Mouse (Mus musculus) forebrain, embryonic 12.5 days (tissue): ENCODE data around the gene Fth1. TPM values are rescaled to one million over a fixed set of nuclear protein-coding genes. Genes with fewer than 3 reads are reported as not detected.

Experiments used
- ATAC-seq: fragments of 200-750 bp; cut with Nextera tagmentation; 2 replicates; pipeline ENCODE4 v1.8.0; 2017; ENCODE audit warnings: moderate TSS enrichment; ENCODE audit not compliant: low FRiP score
- H3K27ac ChIP-seq: fragments of 300-500 bp; sonication (generic); 2 replicates; pipeline ENCODE4 v1.5.1; 2016; ENCODE audit warnings: mild to moderate bottlenecking
- H3K27me3 ChIP-seq: fragments of 300-500 bp; sonication (generic); 2 replicates; pipeline ENCODE4 v1.6.1; 2016; ENCODE audit warnings: mild to moderate bottlenecking
- H3K36me3 ChIP-seq: fragments of 300-500 bp; sonication (generic); replicated peaks from 2 replicates; pipeline ENCODE4 v1.6.1; 2016; ENCODE audit warnings: mild to moderate bottlenecking
- H3K4me1 ChIP-seq: fragments of 300-500 bp; sonication (generic); 2 replicates; pipeline ENCODE4 v1.6.1; 2016
- H3K4me2 ChIP-seq: fragments of 300-500 bp; sonication (generic); 2 replicates; pipeline ENCODE4 v1.6.1; 2016; ENCODE audit warnings: mild to moderate bottlenecking, moderate library complexity
- H3K4me3 ChIP-seq: fragments of 300-500 bp; sonication (generic); replicated peaks from 2 replicates; pipeline ENCODE4 v1.5.1; 2016; ENCODE audit warnings: mild to moderate bottlenecking
- H3K9ac ChIP-seq: fragments of 300-500 bp; sonication (generic); 2 replicates; pipeline ENCODE4 v1.6.1; 2016; ENCODE audit warnings: mild to moderate bottlenecking
- H3K9me3 ChIP-seq: fragments of 300-500 bp; sonication (generic); 2 replicates; pipeline ENCODE4 v1.6.1; 2016
- WGBS: fragments of 180-500 bp; shearing (Covaris S2); methylation state at CpG from one replicate; pipeline ENCODE4 v1.1.7; 2016; 5-methylcytosine and 5-hydroxymethylcytosine counted together
- polyA plus RNA-seq: library from polyadenylated mRNA; unstranded; fragments of >200 nt; fragmentation: Nextera tagmentation; extraction: Ambion mirVana; gene quantifications from 2 replicates; pipeline ENCODE4 v1.2.1, GENCODE M21; 2016

Fth1 gene
- polyA plus RNA-seq, 1 experiment from 2014 or later = 1,358 TPM

DNA sequence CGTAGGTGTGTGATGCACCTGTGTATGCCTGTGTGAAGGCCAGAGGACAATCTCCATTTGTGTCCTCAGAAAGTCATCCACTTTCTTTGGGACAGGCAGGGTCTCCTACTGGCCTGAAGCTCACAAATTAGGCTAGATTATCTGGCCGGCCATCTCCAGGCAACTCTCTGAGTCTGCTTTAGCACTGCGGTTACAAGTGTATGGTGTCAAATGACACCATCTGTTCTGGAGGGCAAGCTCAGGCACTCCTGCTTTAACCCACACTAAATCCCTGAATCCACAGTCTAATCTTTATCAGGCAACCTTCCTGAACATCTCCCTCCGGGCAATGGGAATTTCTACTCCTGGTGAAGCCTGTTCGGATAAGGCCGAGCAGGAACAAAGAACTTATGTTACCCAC lies 6.8 kb downstream of the Fth1 start:
- H3K9ac ChIP-seq = no peak overlapping the region
- peaks cover 2% of the 10 kb centered on the region; the same call in 1 of the 2 replicates for H3K27me3 ChIP-seq
- no peak overlapping the region for H3K4me3 ChIP-seq
- H3K9me3 ChIP-seq = no peaks in the 10 kb centered on the region
- H3K27ac ChIP-seq = no peak overlapping the region
- no peak overlapping the region for H3K4me2 ChIP-seq
- H3K4me1 ChIP-seq = peaks cover 12% of the 10 kb centered on the region
- 64% methylated on average over 6 of the region's 6 CpGs for WGBS
- no peak for ATAC-seq
- peaks cover 25% of the 10 kb centered on the region for H3K36me3 ChIP-seq

DNA sequence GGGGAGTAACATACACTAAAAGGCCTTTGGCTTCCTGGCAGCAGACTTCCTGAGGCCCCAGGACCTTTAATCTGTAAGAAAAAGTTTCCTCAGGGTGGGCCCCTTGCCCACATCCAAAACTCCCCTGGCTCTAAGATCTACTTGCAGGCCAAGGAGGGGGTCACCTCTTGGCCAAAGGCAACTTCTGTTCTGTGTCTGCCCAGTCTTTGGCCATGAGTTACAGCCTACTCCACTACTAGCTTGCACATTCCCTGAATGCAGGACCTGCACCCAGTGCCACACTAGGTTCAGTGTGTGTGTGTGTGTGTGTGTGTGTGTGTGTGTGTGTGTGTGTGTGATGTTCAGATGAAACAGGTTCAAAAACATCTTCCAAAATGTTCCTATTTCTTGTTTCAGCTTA lies 7.2 kb downstream of the Fth1 start:
- Histone ChIP-seq H3K4me3 (no peak overlapping the region), H3K4me1 (peaks cover 13% of the 10 kb centered on the region), H3K36me3 (peaks cover 25% of the 10 kb centered on the region), H3K9ac (no peak overlapping the region), H3K4me2 (no peak overlapping the region), H3K27ac (no peak overlapping the region), H3K27me3 (peaks cover 6% of the 10 kb centered on the region; the same call in 1 of the 2 replicates), H3K9me3 (no peaks in the 10 kb centered on the region)
- ATAC-seq = no peak

DNA sequence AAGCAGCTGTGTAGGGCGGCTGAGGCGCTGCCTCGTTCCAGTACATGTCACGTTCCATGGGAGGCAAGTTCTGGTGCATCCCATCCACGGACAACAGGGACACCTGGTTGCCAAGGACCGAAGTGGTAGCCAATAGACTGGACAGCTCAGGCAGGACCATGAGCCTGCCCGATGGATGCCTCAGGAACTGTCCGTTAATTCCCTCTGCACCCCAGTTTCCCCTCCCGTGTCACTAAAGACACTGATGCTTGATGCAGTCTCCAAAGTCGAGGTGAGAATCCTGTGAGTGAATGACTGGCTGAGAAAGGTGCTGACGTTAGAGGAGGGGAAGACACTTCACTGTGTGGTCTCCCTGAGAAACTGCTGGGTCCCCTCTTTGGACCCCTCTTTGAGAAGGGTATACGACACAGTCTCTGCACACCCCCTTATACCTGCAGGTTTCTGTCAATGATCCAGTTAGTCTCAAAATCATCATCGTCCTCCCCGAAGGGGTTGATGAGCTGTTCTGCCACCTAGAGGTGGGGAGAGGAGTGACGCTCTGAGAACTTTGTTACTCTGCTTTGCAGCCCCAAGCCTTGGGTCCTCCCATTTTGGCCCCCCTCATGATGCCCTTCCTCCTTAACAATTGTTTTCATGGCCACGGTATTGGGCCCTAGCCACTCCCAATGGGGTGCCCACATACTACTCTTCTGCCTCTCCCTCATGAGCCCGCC lies 8.9 kb downstream of the Fth1 start:
- Histone ChIP-seq H3K4me2 (no peak overlapping the region), H3K36me3 (peaks cover 20% of the 10 kb centered on the region), H3K9me3 (no peaks in the 10 kb centered on the region), H3K27me3 (peaks cover 9% of the 10 kb centered on the region; the same call in 1 of the 2 replicates), H3K9ac (no peak overlapping the region), H3K4me3 (no peak overlapping the region), H3K27ac (no peak overlapping the region), H3K4me1 (peaks cover 9% of the 10 kb centered on the region; the same call in 1 of the 2 replicates)
- WGBS = 69% methylated on average over 17 of the region's 17 CpGs
- no peak for ATAC-seq

DNA sequence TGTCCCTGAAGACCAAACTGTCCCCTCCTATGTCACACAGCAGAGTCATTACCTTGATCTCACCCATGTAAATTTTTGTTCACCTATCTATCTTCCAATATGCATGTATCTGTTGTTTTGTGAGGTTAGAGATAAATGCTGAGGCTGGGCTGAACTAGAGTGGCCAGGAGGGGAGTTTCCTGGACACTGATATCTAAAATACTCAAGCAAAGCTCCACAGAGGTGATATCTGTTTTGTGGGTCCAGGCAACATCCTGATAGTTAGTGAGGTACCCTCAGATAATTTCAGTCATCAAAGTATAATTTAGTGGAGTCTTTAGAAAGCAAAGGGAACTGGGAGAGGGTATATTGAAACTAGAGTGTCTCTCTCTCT lies 9.5 kb downstream of the Fth1 start:
- H3K4me3 ChIP-seq = no peak overlapping the region
- peaks cover 8% of the 10 kb centered on the region; the same call in 1 of the 2 replicates for H3K4me1 ChIP-seq
- no peak overlapping the region for H3K27ac ChIP-seq
- ATAC-seq = no peak
- no peaks in the 10 kb centered on the region for H3K9me3 ChIP-seq
- H3K27me3 ChIP-seq = peaks cover 9% of the 10 kb centered on the region; the same call in 1 of the 2 replicates
- H3K36me3 ChIP-seq = peaks cover 15% of the 10 kb centered on the region
- H3K9ac ChIP-seq = no peak overlapping the region
- no peak overlapping the region for H3K4me2 ChIP-seq

DNA sequence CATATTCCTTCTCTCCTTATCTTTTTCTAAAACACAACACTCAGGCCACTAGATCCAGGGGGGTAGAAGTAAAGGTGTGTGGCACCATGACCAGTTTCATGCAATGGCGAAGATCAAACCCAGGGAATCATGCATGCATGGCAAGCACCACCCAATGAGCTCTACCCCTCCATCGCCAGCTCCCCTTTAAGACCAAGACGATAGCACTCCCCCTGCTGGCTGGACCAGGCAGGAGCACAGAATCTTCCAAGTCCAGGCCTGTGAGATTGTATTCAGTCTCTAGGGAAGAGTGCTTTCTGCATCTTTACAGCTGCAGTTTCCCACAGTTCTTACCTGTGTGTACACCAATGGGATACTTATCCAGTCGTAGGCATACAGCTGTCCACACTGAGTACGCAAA lies 10.9 kb downstream of the Fth1 start:
- no peak overlapping the region for H3K9ac ChIP-seq
- 22% methylated on average over 5 of the region's 5 CpGs for WGBS

DNA sequence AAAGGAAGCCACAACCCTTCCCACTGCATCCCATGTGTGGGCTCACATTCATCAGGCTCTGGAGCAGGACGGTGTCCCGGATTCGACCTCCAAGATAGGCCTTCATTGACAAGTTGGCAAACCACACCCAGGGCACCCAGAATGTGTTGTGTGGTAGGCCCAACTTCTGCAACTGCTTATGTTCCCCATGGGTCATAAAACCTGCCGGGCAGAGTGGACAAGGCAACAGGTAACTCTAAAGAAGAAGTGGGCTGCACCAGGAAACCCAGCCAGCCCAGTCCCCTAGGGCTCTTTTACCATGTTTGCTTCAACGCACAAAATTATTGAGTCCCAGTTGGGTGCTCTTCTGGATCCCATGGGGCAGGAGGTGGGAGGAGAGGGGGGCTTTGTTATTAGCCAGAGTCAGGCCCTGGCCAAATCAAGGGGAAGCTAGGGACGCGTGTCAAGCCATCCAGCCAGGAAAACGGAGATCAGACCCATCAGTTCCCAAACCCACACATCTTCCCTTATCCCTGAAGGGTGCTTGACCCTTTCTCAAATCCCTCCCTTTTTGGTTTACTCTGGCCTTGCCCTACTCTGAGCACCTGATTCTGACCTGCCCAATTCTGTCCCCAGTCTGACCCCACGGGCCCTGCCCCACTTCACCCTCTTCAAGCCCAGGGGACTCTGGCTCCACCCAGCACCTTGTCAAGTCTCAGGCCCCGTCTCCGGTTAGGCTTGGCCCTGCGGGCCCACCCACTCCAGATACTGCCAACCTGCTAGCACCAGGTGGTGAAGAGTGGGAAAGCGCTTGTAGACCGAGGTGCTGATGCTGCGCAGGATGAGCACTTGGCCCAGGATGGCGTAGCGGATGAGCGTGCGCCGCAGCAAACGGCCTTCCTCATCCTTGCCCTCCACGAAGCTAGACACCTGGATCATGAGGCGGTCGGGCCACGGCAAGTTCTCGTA lies 11.9 kb downstream of the Fth1 start:
- WGBS = 44% methylated on average over 26 of the region's 26 CpGs
- Histone ChIP-seq H3K4me2 (peak overlapping the region; percentile 58), H3K27me3 (peaks cover 9% of the 10 kb centered on the region; the same call in 1 of the 2 replicates), H3K4me3 (peak overlapping the region; percentile 37), H3K9me3 (no peaks in the 10 kb centered on the region), H3K9ac (peak overlapping the region; percentile 50), H3K4me1 (peaks cover 8% of the 10 kb centered on the region; the same call in 1 of the 2 replicates), H3K36me3 (no peaks in the 10 kb centered on the region), H3K27ac (no peak overlapping the region)
- peak; percentile 58 for ATAC-seq

More for the DNA sequence above, 10.9 kb downstream of the Fth1 start:
- peaks cover under 1% of the 10 kb centered on the region; the same call in 1 of the 2 replicates for H3K36me3 ChIP-seq
- H3K4me3 ChIP-seq = no peak overlapping the region
- H3K4me1 ChIP-seq = peaks cover 8% of the 10 kb centered on the region; the same call in 1 of the 2 replicates
- H3K9me3 ChIP-seq = no peaks in the 10 kb centered on the region
- H3K27ac ChIP-seq = no peak overlapping the region
- ATAC-seq = no peak
- H3K4me2 ChIP-seq = no peak overlapping the region
- H3K27me3 ChIP-seq = peaks cover 9% of the 10 kb centered on the region; the same call in 1 of the 2 replicates

DNA sequence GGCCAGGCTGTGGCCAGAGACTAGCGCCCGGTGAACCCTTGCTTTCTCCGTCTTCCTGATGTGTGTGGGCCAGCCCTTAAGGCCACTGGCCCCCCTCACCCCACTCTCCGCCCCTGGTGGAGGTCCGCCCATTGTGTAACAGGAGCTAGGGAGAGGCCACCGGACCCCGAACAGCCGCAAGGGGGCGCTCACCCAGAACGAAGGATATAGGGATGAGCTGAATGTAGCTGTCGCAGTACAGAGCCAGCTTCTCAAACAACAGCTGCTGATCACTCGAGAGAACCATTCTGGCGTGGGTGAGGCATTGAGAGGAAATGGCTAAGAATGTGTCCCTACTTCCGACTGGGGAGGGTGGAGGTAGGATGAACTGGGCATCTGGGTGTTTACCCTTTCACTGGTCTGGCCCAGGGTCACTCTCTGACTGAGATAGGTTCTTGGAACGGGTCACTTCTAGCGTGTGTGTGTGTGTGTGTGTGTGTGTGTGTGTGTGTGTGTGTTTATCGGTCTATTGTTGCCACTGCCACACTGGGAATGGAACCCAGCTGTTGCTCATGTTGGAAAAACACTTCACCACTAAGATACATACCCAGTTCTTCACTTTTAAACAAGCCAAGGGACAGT lies 12.7 kb downstream of the Fth1 start:
- Histone ChIP-seq H3K27me3 (peaks cover 9% of the 10 kb centered on the region; the same call in 1 of the 2 replicates), H3K9me3 (no peaks in the 10 kb centered on the region), H3K9ac (peak overlapping the region; percentile 50), H3K27ac (no peak overlapping the region), H3K36me3 (no peaks in the 10 kb centered on the region), H3K4me3 (peak overlapping the region; percentile 37), H3K4me1 (peaks cover 8% of the 10 kb centered on the region; the same call in 1 of the 2 replicates), H3K4me2 (peak overlapping the region; percentile 58)
- WGBS = 6% methylated on average over 17 of the region's 17 CpGs
- peak; percentile 89 for ATAC-seq

DNA sequence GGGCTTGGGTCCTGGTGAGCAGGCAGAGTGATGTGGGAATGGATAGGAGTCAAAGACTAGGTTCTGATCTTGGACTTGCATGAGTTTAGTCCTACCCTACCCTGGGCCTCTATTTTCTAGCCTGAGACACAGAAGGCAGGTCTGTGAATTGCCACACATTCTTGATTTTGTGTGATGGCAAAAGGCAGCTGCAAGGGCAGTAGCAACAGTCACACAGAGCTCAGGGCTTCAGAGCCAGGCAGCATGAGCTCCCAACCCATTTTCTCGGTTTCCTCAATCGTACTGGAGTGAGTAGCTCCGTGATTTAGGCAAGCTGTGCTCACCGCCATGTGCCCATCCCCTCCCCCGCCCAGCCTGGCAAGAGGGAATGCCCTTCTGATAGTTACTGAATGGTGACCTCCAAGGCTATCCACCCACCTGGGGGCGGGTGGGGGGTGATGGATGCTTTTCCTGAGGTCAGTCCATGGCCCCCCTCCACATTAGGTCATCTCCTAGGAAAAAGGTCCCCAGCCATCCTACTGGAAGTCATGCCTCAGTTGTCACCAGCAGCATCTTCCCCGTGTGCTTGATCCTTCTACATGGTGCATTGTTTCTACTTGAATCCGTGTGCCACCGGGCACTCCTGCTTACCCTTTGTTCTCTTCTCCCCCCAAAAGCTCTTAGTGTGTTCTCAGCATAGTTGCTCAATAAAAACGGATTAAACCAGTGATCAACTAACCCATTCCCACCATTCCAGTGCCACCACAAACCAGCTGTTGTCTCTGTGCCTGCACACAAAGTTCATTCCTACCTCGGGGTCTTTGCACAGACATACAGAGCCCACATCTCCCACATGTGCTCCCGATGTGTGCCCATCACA lies 17.0 kb downstream of the Fth1 start:
- Histone ChIP-seq H3K27me3 (peaks cover 4% of the 10 kb centered on the region; the same call in 1 of the 2 replicates), H3K9ac (no peak overlapping the region), H3K27ac (no peak overlapping the region), H3K9me3 (no peaks in the 10 kb centered on the region), H3K4me1 (peaks cover 8% of the 10 kb centered on the region; the same call in 1 of the 2 replicates), H3K36me3 (no peaks in the 10 kb centered on the region), H3K4me3 (no peak overlapping the region), H3K4me2 (no peak overlapping the region)
- no peak for ATAC-seq
- WGBS = 79% methylated on average over 12 of the region's 12 CpGs

DNA sequence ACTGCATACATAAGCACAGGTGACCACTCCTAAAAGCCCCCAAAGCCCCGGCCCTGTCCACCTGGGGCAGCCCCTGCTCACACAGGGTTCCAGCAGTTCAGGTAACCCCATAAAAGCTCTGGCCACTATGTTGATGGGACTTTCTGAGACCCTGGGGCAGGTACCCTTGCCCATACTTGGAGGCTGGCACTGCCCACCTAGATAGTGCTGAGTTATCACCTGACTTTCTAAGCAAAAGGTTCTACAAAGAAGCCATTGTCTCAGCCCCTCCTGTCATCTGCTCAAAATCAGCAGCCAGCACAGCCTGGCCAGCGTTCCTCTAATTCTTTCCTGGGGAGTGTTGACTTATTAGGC lies 17.6 kb downstream of the Fth1 start:
- H3K27ac ChIP-seq = no peak overlapping the region
- no peak overlapping the region for H3K4me2 ChIP-seq
- no peaks in the 10 kb centered on the region for H3K9me3 ChIP-seq
- H3K36me3 ChIP-seq = no peaks in the 10 kb centered on the region
- H3K9ac ChIP-seq = no peak overlapping the region
- ATAC-seq = no peak
- peaks cover 4% of the 10 kb centered on the region; the same call in 1 of the 2 replicates for H3K4me1 ChIP-seq
- H3K27me3 ChIP-seq = no peaks in the 10 kb centered on the region
- no peak overlapping the region for H3K4me3 ChIP-seq
- 71% methylated on average over 2 of the region's 2 CpGs for WGBS

DNA sequence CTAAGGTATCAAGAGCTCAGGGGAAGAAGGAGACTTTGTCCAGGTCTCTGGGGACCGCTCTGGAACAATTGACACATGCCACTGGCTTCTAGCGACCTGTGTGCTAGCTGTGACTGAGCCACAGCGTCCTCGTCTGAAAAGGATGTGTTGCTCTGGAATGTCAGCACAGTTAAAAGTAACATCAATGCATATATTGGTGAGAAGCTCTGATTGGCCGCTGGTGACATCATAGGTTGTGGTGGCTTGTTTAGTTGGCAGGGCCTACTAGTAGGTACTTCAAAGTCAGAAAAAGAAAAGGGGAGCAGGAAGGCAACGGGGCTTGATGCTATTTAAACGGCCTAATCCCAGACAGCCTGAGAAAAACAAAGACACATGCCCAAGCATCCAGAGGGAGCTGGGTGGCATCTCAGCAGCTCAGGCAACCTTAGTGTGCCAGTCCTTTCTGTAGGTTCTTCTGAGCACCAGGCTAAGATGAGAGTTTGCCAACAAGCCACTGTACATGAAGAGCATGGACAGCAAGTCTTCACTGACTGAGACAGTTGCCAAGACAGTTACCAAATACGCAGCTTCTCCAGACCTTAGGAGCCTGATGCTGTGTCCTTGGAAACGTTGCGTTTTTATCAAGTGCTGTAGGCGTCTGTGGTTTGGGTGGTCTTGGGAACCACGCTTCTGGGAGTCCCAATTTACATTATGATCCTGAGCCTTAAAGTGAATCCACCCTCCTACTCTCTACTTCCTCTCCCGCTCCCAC lies 18.5 kb downstream of the Fth1 start:
- H3K4me1 ChIP-seq = no peaks in the 10 kb centered on the region
- ATAC-seq = no peak
- H3K4me3 ChIP-seq = no peak overlapping the region
- H3K9me3 ChIP-seq = no peaks in the 10 kb centered on the region
- H3K36me3 ChIP-seq = no peaks in the 10 kb centered on the region
- no peak overlapping the region for H3K27ac ChIP-seq
- 64% methylated on average over 13 of the region's 13 CpGs for WGBS
- no peak overlapping the region for H3K4me2 ChIP-seq
- no peak overlapping the region for H3K9ac ChIP-seq
- H3K27me3 ChIP-seq = no peaks in the 10 kb centered on the region

DNA sequence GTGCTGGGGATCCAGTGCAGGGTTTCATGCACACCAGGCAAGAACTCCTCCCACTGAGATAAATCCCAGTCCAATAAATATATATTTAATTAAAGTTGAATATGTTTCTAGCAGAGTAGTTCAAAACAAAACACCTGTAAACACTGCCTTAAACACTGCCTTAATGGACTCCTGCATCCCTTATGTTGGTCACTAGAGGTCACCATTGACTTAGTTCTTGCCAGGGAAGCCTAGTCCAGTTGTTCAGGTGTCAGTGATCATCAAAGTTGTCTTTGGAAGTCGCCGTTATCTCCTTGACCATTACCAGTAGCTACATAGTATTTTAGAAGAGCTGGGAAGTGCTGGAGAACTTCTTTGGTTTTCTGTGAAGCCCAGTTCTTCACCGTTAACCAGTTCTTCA lies 19.9 kb downstream of the Fth1 start:
- Histone ChIP-seq H3K36me3 (no peaks in the 10 kb centered on the region), H3K4me1 (no peaks in the 10 kb centered on the region), H3K27ac (no peak overlapping the region), H3K9ac (no peak overlapping the region), H3K9me3 (no peaks in the 10 kb centered on the region), H3K4me3 (no peak overlapping the region), H3K4me2 (no peak overlapping the region), H3K27me3 (no peaks in the 10 kb centered on the region)
- no peak for ATAC-seq
- WGBS = 30% methylated on average over 3 of the region's 3 CpGs
